Mouse (Mus musculus) c-Kit-positive CD71-negative TER-119-negative erythroid progenitor cells, embryonic 14.5 days (primary cell): ENCODE results near the gene Ttc39d.
"Not testable (repeated sequence)": the region's sequence is repeated elsewhere in the genome, so short reads cannot be mapped to it uniquely, and the experiment has no call there.

ENCODE experiments used
- DNase-seq: peaks from one replicate; pipeline ENCODE4 v3.0.0-alpha.2; 2013; ENCODE audit warnings: low read depth

The Ttc39d gene

DNA sequence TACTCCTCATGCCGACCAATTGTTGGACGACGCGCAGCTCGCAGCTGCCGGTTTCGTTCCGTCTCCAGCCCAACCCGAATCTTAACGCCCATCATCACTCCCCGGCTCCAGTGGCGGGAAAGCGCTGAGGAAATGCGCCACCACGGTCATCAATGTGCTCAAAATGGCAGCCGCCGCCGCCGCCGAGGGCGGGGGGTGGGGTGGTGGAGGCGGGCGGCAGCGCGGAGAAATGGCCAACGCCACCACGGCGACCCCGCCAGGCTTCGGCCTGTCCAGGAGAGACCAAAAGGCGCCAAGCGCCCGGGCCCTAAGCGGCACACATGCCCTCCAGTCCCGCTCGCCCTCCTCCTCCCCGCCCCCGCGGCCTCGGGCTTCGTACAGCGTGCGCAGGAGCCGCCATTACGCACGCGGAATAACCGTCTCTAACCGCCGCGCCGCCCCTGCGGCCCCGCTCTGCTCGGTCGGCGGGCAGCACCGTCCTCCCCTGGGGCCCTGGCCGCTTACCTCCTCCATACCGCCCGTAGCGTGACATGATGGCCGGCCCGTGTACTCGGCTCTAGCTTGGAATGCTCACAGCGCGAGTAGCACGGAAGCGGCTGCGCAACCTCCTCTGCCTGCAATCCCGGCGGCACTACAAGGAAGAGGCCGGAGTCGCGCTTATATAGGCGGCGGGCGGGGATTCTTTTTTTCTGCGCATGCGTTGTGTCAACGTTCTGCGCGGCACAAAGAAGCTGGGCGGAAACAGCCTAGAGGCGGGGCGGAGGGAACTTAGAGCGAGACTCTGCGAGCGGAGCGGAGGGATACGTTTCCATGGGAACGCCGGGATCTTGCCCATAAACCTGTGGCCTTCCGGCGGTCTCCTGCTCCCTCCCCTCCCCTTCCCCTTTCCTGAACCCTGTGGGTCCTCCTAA is at the start of gene Ttc39d, which contains the start of gene Srsf7:
Ttc39d (plus strand) TSS at position 790 of the 911 bp plus-strand sequence.
Srsf7 (minus strand) TSS at position 637 of the 911 bp plus-strand sequence.
- DNase-seq = peak; percentile 97

DNA sequence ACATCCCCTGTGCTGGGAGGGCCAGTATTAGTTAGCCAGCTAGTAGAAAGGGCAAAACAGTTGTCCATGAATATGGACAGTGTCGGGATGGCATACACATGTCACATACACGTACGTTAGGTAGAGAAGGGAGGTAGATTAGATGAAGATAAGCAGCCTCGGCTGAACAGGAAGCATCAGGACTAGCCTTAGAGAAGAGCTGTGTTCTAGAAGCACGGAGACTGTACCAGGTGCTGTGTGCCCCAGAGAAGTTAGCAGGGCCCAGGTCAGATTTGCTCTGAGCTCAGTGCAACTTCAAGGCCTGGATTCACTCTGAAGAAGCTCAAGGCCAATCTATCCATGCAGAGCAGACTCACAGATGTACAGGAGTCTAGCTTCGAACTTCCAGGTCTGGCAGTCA is 49.8 kb upstream of the Ttc39d start:
- DNase-seq = no peak

- DNase-seq = no peak
Measured at GRCm38 (mm10) chr17:80160454-80160853, 46.8 kb upstream of the Ttc39d start.

DNA sequence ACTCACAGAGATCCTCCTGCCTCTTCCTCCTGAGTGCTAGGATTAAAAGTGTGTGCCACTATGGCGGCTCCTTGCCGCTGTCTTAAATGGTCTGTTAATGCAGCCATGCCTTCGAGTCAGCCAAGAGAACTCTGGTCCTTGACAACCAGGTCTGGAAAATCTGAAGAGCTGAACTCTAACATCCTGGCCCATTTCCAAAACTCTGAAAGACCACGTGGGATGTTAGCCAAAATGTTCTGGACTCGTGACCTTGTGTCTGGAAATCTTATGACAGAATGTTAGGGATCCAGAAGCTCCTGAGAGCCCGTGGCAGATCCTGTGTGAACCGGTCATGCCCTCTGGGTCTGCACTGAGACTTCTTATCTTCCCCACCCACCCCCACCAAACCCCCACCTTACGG is 43.3 kb upstream of the Ttc39d start:
- no peak for DNase-seq

- DNase-seq = no peak
Measured at GRCm38 (mm10) chr17:80165741-80166140, 41.5 kb upstream of the Ttc39d start.

DNA sequence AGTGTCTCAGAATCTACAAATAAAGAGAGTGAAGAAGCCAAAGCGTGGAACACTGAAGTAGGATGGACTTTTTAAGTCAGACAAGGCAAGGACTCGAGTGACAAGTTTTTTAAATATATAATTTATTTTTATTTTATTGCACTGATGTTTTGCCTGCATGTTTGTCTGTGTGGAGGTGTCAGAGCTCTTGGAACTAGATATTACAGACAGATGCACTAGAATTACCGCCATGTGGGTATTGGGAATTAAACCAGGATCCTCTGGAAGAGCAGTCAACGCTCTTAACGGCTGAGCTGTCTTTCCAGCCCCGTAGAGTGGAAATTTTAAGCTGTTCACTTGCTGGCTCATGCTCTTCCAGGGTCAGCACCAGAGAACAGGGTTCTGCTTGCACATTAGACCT is 40.9 kb upstream of the Ttc39d start:
- DNase-seq = no peak

- DNase-seq = no peak
Measured at GRCm38 (mm10) chr17:80167436-80167835, 39.8 kb upstream of the Ttc39d start.

DNA sequence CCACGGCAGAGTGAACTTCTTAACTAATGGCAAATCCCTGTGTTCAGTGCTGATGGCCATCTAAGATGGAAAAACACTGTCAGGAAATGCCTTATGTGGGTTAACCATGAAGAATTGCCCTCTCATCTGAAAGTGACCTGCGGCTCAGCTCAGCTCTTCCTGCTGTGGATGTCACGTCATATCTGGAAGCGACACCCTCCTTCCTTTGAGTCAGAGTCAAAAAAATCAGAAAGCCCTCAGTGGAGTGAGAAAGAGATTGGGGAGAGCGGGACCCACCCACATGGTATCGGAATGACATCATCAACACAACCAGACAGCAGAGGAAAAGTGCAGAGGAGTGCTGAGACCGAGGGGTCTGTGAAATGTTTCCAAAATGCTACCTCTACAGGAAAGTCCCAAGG is 39.4 kb upstream of the Ttc39d start:
- no peak for DNase-seq

- DNase-seq = no peak
Measured at GRCm38 (mm10) chr17:80168425-80169182, 38.7 kb upstream of the Ttc39d start.

GRCm38 (mm10) chr17:80169792-80170191 is 37.5 kb upstream of the Ttc39d start:
- no peak for DNase-seq

- DNase-seq = no peak
Measured at GRCm38 (mm10) chr17:80170951-80171350, 36.3 kb upstream of the Ttc39d start.

DNA sequence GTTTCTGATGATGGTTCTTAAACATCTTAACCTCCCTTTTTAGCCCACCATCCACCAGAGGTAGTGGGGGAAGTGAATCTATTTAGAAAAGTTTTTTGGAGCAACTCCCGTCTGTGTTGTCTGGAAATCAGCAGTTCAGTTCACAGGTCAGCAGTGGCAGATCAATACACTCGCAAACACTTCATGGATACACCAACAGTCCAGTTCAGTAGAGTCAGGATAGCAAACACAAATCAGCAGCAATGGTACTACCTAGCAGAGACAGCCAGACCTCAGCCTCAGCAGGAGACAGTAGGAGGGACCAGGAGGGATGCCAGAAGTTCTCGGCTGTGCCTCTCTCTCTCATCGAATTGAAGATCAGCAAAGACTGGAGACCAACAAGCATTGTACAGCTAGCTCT is 35.3 kb upstream of the Ttc39d start:
- no peak for DNase-seq

DNA sequence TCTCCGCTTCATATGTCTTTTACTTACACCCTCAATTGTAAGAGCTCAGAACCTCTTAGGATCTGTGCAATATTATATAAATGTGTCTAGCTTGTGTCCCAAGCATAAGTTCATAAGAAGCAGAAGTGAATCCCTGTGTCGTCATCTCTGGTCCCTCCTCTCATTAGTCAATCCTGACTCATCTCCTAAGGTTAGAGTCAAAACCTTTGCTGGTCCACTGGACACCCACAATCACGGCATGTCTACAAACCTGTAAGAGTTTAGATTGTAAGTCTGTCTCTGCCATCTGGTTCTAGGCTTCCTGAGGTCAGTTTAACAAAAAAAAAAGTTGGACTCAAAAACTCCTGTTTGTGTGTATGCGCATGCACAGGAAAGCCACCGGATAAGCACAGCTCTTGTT is 34.5 kb upstream of the Ttc39d start:
- DNase-seq = peak; percentile 34

- DNase-seq = no peak
Measured at GRCm38 (mm10) chr17:80173708-80174107, 33.6 kb upstream of the Ttc39d start.

- no peak for DNase-seq
Measured at GRCm38 (mm10) chr17:80174146-80174545, 33.1 kb upstream of the Ttc39d start.

- no peak for DNase-seq
Measured at GRCm38 (mm10) chr17:80174699-80175385, 32.4 kb upstream of the Ttc39d start.

DNA sequence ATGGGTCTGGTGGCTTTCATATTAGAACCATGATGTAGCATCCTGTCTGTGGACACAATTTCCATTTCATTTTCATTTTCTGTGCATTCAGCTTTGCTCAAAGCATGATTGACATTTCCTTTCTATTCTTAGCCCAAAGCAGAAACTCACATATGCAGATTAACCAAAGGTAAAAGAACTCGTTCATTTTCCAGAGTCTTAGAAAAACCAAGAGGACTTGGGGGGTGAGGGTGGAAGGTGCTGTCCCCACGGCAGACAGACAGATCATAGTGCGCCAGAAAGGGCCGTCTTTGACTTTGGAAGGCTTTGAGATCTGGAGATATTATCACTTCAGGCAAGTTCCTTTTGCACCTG is 31.9 kb upstream of the Ttc39d start:
- no peak for DNase-seq

DNA sequence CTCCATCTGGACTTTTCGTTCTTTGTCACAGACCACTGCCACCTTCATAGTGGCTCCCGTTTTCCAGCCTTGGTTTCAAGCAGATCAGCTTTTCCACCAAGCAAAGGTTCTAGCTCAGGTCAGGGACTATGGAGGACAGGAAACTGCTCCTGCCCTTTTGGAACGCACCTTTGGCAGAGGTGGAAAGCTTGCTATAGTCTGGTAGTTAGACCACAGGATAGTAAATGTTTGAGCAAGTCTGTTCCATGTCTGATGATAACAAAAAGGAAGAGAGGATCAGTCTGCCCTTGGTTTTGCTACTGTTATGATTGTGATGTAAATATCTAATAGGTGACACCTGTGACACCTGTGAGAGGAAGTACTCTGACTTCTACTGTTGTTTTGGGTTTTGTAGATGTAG is 31.3 kb upstream of the Ttc39d start:
- no peak for DNase-seq

DNA sequence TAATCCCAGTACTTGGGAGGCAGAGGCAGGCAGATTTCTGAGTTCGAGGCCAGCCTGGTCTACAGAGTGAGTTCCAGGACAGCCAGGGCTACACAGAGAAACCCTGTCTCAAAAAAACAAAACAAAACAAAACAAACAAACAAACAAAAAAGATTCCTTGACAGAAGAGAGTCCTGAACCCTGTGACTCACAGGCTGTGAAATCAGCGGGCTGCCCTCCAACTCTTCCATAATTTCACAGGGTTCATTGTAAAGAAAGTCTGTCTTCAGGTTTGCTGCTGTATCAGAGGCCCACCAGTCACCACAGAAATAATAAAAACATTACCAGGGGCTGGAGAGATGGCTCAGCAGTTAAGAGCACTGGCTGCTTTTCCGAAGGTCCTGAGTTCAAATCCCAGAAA is 28.4 kb upstream of the Ttc39d start:
- DNase-seq = not testable (repeated sequence)

DNA sequence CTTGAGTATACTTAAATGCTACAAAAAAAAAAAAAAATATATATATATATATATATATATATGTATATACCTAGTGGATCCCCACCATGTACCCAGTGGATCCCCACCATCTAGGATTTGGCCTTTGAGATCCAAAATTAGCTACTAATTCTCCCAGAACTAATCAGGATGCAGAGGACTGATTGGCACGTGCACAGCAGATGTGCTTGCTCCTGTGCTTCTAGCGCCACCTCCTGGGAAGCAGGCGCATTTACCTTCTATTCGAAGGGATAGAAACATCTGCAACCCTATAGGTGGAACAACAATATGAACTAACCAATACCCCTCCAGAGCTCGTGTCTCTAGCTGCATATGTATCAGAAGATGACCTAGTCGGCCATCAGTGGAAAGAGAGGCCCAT is 27.3 kb upstream of the Ttc39d start:
- peak; percentile 53 for DNase-seq

GRCm38 (mm10) chr17:80180468-80180867 is 26.8 kb upstream of the Ttc39d start:
- no peak for DNase-seq

DNA sequence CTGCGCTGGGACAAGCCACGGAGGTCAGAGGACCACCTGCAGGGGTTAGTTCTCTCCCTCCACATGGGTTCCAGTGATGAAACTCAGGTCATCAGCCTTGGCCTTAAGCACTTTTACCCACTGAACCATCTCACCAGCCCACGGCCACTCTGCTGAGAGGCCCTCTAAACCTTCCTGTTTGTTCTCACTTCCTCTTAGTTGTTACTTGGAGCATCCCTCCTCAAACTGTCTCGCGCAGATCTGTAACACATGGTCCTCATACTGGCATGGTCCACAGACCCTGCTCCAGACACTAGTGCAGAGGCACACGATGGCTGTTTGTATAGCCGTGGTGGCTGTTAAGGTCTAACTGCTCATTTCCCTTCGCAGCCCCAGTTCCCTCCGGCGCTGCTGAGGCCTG is 23.6 kb upstream of the Ttc39d start:
- DNase-seq = no peak

GRCm38 (mm10) chr17:80193075-80193474 is 14.2 kb upstream of the Ttc39d start:
- DNase-seq = no peak
